Comparison of ENCODE assay signal across 25 mouse cellular contexts in the genomic region with DNA sequence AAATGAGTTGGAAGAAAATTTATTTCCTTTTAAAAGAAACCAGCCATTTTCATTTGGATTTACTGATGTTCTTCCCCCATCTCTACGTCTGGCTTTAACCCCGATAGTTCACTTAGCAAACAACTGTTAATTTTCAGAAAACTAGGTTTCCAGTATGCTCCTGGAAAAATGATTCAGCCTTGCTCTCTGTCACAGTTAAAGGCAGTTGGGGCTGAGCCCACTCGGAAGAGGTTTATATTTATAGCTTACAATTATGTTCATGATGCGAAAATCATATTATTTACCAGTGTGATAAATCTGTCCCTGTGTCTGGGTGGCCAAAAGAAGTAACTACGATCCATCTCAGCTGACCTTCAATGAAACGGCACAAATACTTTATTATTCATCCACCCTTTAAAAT.
DNase-seq lines count a peak whose midpoint lies in the region; ATAC-seq lines count a peak whose summit lies in the region.
"Had no signal": no experiment of that assay in that cellular context is flagged by ENCODE, and none has a peak within 500 bp of the region (broad histone marks: within the 10 kb centered on the region; RNA-seq: fewer than 3 reads in every experiment).

No protein-coding gene starts in this region.

- peak; percentile 64; the same call in 1 of the 2 replicates for ATAC-seq in kidney, embryonic 14.5 days (ENCODE audit: low FRiP score, low TSS enrichment)
- ATAC-seq in kidney, embryonic 16.5 days (ENCODE audit: low FRiP score, low TSS enrichment) = peak; percentile 84
- ATAC-seq: activated CD4-positive, CD25-positive, alpha-beta regulatory T cell, adult 4 months; CD4-positive, CD25-positive, alpha-beta regulatory T cell, adult 4 months; forebrain, embryonic 13.5 days; Patski had no signal

- H3K4me1 ChIP-seq in kidney, embryonic 14.5 days (ENCODE audit: control insufficient read depth, insufficient read depth, low read length) = no peaks in the 10 kb centered on the region
- H3K4me1 ChIP-seq in kidney, embryonic 16.5 days (ENCODE audit: insufficient read depth, low read length) = no peaks in the 10 kb centered on the region
- H3K4me1 ChIP-seq: embryonic facial prominence, embryonic 10.5 days; embryonic facial prominence, embryonic 12.5 days; forebrain, embryonic 13.5 days had no signal

- H3K9me3 ChIP-seq in kidney, embryonic 14.5 days (ENCODE audit: control insufficient read depth, low read length) = no peaks in the 10 kb centered on the region
- no peaks in the 10 kb centered on the region for H3K9me3 ChIP-seq in kidney, embryonic 16.5 days (ENCODE audit: low read length)
- H3K9me3 ChIP-seq: embryonic facial prominence, embryonic 10.5 days; embryonic facial prominence, embryonic 12.5 days; forebrain, embryonic 13.5 days; G1E had no signal

- no peak for DNase-seq in kidney, adult 11 months
- DNase-seq in kidney, adult 18-20 months = no peak
- peak; percentile 30 for DNase-seq in kidney, postnatal 10 days
- no peak for DNase-seq in kidney, postnatal 25 days
- DNase-seq in kidney, postnatal 4 days = peak; percentile 27 to 54
- DNase-seq in kidney, adult 8-10 months = no peak
- DNase-seq: adrenal gland, adult 8-10 months; adrenal gland, postnatal 14 days; adrenal gland, postnatal 36 days; B cell, adult 2 months; cerebellum, adult 11-12 months; cerebellum, adult 2 months; cerebellum, adult 9-10 months; cerebellum, postnatal 10 days; cerebellum, postnatal 25 days had no signal

- 61% methylated on average over 6 of the region's 6 CpGs for WGBS in kidney, embryonic 14.5 days
- WGBS in kidney, embryonic 16.5 days = 60% methylated on average over 6 of the region's 6 CpGs

- no peaks in the 10 kb centered on the region for H3K36me3 ChIP-seq in kidney, embryonic 14.5 days (ENCODE audit: control insufficient read depth, insufficient read depth, low read length)
- no peaks in the 10 kb centered on the region for H3K36me3 ChIP-seq in kidney, embryonic 16.5 days (ENCODE audit: insufficient read depth, low read length)
- H3K36me3 ChIP-seq: embryonic facial prominence, embryonic 10.5 days; embryonic facial prominence, embryonic 12.5 days; G1E had no signal

- no peak overlapping the region for H3K4me3 ChIP-seq in kidney, embryonic 14.5 days (ENCODE audit: low read length)
- no peak overlapping the region for H3K4me3 ChIP-seq in kidney, embryonic 16.5 days (ENCODE audit: low read length)
- H3K4me3 ChIP-seq: embryonic facial prominence, embryonic 10.5 days; embryonic facial prominence, embryonic 12.5 days; forebrain, embryonic 13.5 days had no signal

- no peaks in the 10 kb centered on the region for H3K27me3 ChIP-seq in kidney, embryonic 14.5 days (ENCODE audit: control insufficient read depth, insufficient read depth, low read length)
- H3K27me3 ChIP-seq in kidney, embryonic 16.5 days (ENCODE audit: insufficient read depth, low read length) = no peaks in the 10 kb centered on the region
- H3K27me3 ChIP-seq: CH12.LX; embryonic facial prominence, embryonic 12.5 days; forebrain, embryonic 13.5 days had no signal

- no peak overlapping the region for H3K9ac ChIP-seq in kidney, embryonic 14.5 days (ENCODE audit: low read depth, low read length)
- H3K9ac ChIP-seq in kidney, embryonic 16.5 days (replicated peaks; ENCODE audit: low read length) = no peak overlapping the region
- H3K9ac ChIP-seq: embryonic facial prominence, embryonic 12.5 days; forebrain, embryonic 13.5 days had no signal

- H3K27ac ChIP-seq in kidney, embryonic 14.5 days (ENCODE audit: low read depth, low read length) = no peak overlapping the region
- no peak overlapping the region for H3K27ac ChIP-seq in kidney, embryonic 16.5 days (ENCODE audit: low read length)
- H3K27ac ChIP-seq: embryonic facial prominence, embryonic 10.5 days; embryonic facial prominence, embryonic 12.5 days; forebrain, embryonic 13.5 days had no signal

- H3K4me2 ChIP-seq in kidney, embryonic 14.5 days (replicated peaks; ENCODE audit: low read depth, low read length) = no peak overlapping the region
- H3K4me2 ChIP-seq in kidney, embryonic 16.5 days (replicated peaks; ENCODE audit: low read depth, low read length) = no peak overlapping the region
- H3K4me2 ChIP-seq: embryonic facial prominence, embryonic 12.5 days; forebrain, embryonic 13.5 days had no signal

Comparison
In these comparisons a context has a peak if more than half of its experiments do, and no peak if none do; other contexts are left out.
1. DNase-seq: peak in kidney, postnatal 10 days (single experiment) and kidney, postnatal 4 days (2 of 2); none in kidney, adult 11 months (single experiment), kidney, adult 18-20 months (single experiment), kidney, postnatal 25 days (0 of 2) and kidney, adult 8-10 months (0 of 2).